Mouse (Mus musculus): ENCODE data around the gene Pogz.

- TF ChIP-seq CTCF (IDR thresholded peaks at IDR 0.05; ENCODE audit: borderline replicate concordance, insufficient read depth, low read depth, low read length), result no peak
- TF ChIP-seq POLR2A (IDR thresholded peaks at IDR 0.05; ENCODE audit: borderline replicate concordance, insufficient read depth, low read length), result no peak
Observed at GRCm38 (mm10) chr3:94794359-94794758, 43.0 kb upstream of the Pogz start.

All from cerebellum, adult 2 months (tissue).